Mouse (Mus musculus): Measurements from ENCODE around the gene Eml1. TPM values are rescaled to one million over a fixed set of nuclear protein-coding genes. Genes with fewer than 3 reads are reported as not detected.
"Not testable (repeated sequence)": the region's sequence is repeated elsewhere in the genome, so short reads cannot be mapped to it uniquely, and the experiment has no call there.

Eml1 gene
- total RNA-seq, 2 experiments from 2014 or later: 16.6 to 44.6 TPM

DNA sequence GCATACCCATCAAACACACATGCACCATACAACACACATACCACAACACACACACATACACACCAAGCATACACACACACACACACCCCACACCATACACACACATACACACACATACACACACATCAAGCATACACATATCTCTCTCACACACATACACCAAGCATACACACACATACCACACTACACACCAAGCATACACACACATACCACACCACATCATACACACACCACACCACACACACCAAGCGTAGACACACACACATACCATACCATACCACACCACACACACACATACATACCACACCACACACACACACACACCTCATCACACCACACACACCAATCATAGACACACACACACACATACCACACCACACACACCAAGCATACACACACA is 102.1 kb downstream of the Eml1 start:
- no peak for DNase-seq

DNA sequence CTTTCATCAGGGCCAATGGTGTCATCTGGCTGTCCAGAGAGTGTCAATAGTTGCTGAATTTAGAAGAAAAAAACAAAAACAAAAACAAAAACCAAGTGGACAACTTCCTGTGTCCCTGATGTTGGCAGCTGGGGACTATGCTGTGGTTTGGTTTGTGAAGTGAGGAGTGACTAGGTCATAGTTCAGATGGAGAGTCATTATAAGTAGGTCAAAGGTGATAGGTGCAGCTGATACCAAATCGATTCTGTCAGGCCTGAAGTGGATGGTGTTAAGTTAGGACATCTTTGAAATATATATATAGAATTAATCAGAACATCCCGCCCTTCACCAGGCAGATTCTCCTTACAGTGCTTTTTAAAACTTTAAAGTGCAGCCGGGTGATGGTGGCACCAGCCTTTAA is 103.7 kb downstream of the Eml1 start:
- no peak for DNase-seq

DNA sequence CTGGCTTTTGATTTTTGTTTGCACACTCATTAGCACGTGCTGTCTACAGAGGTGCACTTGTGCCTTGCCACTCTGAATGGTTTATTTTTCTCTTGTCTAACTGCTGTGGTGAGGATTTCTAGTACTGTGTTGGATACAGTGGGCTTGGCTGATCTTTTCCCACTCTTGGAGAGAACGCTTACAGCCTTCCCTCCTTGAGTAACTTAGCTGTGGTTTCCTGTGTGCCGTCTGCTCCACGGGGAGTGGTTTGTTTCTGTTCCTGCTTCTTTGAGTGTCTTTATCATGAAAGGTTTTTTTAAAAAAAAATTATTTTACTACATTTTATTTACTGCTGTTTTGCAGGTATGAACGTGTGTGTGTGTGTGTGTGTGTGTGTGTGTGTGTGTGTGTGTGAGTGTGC is 108.0 kb downstream of the Eml1 start:
- DNase-seq: no peak

DNA sequence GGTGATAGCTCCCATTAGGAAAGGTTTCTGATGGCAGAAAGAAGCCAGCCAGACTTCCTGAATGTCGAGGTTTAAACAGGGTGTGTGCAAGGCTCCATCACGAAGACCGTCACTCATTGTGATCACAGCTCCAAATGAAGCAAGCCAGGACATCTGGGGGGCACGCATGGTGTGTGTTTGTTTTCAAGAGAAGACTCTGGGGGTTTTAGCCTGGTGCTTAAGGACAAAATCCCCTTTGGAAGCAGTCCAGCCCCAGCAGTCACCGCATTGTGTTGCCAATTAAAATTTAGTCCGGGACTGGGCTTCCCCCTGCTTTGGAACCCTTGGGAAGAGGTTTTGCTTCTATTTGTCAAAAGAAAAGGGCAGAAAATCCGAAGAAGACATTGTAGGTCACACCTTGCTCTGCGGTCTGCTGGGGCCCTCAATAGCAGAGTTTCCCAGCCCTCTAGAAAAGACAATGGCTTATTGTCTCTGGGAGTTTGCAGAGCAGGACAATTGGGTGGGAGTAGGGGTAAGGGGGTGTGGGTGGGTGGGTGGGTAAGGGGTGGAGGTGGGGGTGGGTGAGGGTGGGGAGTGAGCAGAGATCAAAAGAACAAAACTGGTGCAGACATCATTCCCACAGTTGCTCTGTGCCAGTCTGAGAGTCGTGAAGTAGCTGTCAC is 110.1 kb downstream of the Eml1 start:
- DNase-seq: no peak

DNA sequence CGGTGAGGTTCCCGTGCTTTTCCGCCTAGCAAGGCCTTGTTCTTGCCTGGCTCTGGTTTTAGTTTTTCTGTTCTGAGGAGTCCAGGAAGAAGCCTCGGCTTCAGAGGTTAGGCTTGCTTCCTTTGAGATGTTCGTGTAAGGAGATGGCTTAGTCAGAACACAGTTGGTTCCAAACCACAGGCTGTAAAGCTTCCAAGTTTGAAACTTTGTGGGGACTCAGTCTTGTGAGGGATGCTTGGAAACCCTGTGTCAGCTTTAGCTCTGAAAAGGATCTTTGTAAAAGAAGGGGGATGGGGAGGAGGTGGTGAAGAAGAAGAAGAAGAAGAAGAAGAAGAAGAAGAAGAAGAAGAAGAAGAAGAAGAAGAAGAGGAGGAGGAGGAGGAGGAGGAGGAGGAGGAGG is 118.3 kb downstream of the Eml1 start:
- no peak for DNase-seq

DNA sequence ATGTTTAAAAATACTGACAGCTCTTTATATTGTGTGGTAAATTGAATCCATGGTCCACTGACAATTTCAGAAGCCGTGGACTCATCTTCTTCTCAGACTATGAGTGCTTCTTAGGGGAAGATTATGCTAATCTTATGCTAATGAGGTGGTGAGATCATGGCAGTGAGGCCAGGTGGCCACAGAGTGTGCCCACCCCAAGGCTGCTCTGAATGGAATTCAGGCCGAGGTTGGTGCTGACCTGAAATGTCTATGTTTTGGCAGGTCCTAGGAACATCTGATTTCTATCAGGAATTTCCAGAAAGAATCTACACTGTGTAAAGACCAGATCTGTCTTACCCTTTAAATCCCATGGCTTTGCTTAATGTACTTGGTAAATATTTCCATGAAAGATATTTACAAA is 119.0 kb downstream of the Eml1 start:
- DNase-seq: no peak

DNA sequence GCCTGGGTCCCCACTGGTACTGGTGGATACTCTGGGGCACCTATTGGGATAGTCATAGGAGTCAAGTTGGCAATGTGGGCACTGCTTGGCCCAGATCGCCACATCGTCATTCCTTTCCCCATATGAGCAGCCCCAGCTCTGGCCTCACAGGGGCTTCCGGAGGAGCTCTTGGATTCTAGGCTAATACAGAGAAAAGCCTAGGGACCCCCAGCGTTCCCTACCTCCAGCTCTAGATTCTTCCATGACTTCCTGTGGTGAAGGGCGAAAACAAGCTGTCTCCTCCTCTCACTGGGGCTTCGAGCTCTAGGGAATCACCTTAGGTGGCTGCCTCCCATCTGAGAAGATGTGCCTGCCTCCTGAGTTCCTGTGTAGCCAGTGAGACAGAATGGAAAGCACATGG is 119.6 kb downstream of the Eml1 start:
- no peak for DNase-seq

DNA sequence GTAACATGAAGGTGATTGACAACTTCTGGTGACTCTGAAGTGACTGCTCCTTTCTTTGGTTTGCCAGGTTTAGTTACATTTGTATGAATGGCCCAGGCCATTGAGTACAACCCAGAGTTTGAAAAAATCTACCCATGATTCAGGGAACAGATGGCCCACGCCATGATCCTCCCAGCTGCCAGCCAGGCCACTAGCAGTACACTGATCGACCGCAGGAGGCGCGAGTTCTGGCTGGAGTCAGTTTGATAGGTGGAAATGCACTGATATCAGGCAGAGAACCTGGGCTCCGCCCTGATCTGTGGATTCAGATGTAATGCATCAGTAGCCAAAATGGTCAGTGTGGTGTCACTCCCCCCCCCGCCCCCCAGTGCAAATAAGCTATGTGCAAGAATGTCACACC is 120.2 kb downstream of the Eml1 start:
- DNase-seq: no peak

DNA sequence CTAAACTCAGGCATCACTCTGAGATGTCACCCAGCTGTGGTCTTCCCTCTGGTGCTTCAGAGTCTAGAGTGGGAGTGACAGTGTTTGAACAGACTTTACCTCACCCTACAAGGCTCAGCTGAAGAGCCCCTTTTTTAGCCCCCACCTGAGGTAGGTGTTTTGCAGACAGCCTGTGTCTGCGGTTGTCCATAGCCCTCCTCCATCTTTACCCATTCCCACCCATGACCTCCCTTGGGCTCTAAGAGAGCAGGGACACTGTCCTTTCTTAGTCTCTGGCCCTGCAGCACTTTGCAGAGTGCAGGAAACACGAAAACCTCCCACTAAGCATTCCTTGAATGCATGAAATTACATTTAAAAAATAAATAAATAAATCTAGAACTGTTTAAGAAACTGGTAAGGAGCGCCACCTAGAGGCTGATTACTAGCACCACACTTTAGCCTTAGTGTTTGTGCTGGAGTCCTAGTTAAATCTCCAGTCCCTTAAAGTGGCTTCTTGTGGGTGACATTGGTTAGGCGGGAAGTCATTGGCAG is 123.3 kb downstream of the Eml1 start:
- peak; percentile 33 to 50 for DNase-seq

DNA sequence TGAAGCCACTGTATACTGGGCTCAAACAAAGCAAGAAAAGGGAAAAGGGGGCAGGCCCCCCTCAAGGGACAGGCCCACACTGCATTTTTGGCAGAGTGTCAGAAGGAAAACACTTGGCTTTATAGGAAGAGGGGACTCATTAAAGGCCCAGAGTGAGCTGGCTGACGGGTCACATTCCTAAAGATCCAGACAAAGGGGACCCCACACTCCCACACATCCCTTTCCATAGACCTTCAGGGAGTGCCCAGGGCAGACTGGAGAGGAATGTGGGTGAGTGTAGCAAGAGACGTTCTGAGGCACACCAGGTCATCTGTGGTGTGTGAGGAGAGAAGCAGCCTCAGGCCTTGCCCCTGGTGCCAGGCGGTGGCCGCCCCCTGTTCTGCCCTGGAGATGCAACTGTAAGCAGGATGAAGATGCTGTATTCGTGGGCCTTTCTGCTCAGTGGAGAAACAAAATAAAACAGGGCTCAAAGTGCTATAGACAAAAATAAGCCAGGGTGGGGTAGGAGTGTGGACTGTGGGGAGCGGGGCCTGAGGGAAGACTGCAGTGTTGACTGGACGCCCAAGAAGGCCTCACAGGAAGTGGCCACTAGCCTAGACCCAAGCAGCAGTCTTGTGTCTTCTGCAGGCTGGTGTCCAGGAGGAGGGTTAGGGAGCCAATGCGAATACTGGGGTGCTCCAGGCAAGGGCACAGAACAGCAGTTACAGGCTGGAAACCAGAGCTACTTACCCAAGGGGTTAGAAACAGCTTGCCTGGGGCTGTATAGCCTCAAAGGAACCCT is 124.9 kb downstream of the Eml1 start:
- DNase-seq: no peak

DNA sequence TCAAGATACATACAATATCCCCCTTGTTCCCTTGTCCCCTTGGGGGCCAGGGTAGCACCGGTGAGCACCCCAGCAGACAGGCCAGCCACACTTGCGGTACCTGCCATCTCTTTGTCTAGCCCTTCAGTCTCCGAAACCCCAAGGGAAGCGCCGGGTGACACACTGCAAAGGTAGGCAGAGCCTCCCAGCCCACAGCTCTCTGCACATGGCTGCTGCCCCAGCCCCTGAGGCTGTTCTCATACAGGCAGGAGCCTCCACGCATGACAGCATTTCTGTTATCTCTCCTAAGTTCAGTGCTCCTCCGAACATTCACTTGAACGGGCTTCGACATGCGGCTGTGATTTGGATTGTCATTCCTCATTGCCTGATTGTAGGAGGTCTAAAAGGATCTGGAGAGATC is 132.3 kb downstream of the Eml1 start:
- DNase-seq: no peak

DNA sequence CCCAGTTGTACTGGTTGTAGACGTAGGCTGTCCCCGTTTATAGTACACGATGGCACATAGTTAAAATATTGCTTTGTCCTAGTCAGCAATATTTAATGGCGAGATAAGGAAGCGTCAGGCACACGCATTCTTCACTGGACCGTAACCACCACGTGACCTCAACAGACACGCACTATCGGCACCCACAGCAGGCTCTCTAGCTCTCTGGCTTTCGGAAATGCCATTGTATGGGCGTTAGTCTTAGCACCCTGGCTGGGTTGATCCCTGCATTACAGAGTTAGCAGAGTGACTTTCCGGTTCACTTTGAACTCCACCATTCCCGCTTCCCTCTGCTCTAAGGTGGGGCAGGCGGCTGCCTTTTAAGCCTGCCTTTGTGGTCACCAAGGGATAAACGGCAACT is 132.8 kb downstream of the Eml1 start:
- peak; percentile 23 to 40 for DNase-seq

DNA sequence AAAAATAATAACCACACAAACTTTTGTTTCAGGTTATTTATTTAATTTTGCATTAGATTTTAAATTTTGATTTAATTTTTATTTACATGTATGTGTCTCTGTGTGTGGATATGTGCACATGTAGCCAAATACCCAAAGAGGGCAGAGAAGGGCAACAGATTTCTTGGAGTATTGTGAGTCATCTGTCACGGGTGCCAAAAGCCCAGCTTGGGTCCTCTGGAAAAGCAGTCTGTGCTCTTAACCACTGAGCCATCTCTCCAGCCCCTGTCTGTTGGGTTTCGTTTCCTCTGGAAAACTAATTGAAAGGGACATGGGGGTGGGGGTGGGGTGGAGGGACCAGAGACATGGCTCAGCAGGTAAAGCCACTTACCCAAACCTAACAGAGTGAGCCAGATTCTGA is 135.1 kb downstream of the Eml1 start:
- DNase-seq: no peak

DNA sequence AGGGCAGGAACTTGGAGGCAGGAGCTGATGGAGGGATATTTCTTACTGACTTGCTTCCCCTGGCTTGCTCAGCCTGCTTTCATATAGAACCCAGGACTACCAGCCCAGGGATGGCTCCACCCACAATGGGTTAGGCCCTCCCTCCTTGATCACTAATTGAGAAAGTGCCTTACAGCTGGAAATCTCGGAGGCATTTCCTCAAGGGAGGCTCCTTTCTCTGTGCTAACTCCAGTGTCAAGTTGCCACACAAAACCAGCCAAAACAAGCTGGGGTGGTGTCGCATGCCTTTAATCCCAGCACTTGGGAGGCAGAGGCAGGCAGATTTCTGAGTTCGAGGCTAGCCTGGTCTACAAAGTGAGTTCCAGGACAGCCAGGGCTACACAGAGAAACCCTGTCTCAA is 136.3 kb downstream of the Eml1 start:
- not testable (repeated sequence) for DNase-seq

DNA sequence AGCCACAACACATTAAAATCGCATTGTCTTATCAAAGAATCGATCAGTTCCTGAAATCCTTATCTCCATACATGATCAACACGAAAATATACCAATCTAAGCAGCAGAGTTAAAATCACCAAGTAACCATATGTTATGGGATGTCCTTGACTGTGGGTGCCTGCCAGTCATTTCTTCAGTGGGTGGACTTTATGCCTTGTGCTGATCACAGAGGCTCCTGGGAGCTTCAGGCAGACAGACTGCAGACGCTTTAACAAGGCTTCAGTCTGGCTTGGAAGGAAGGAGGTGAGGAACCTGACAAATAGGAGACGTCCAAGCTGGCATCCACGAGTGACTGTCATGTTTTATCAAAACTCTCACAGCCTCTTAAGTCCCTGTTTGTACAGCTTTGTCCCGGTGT is 139.8 kb downstream of the Eml1 start:
- DNase-seq: no peak

DNA sequence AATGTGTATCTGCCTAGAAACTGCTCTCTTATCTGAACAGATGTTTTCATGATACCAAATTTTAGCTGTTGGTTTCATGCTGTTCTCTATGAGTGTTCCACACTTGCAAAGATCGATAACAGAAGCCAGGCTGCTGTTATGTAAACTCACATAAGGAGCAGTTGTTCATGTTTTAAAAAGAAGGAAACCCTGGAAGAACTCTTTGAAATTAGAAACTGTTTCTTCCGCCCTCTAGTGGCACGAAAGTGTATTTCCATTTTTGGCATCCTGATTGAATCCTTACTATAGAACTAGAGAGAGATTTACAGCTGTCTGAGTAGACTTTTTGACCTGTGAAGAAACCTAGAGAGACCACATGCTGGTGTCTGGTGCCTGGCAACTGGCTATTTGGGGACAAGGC is 140.3 kb downstream of the Eml1 start:
- no peak for DNase-seq

DNA sequence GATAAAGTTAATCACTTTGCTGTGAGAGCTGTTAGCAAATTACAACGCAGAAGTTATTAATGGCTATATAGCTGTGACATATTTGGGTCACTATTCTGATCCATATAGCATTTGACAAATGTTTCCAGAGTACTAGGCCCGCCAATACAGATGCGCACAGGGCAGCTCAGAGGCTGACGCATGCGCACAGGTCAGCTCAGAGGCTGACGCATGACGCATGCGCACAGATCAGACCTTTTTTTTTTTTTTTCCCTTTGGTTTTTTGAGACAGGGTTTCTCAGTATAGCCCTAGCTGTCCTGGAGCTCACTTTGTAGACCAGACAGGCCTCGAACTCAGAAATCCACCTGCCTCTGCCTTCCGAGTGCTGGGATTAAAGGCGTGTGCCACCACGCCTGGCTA is 144.7 kb downstream of the Eml1 start:
- no peak for DNase-seq

DNA sequence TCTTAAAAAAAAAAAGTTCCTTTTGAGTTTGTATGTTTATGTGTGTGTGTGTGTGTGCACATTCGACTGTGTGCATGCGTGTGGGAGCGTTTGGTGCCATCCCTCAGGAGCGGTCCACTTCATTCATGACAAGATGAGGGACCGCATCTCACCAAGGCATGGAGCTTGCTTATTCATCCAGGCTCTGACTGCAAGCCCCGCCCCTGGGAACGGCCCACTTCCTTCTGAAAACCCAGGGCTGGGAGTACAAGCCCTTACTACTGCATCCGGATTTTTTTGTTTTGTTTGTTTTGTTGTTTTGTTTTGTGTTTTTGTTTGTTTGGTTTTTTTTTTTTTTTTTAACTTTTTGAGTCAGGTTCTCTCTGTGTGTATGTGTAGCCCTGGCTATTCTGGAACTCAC is 148.6 kb downstream of the Eml1 start:
- DNase-seq: peak in 1 of 2 experiments; percentile 21

DNA sequence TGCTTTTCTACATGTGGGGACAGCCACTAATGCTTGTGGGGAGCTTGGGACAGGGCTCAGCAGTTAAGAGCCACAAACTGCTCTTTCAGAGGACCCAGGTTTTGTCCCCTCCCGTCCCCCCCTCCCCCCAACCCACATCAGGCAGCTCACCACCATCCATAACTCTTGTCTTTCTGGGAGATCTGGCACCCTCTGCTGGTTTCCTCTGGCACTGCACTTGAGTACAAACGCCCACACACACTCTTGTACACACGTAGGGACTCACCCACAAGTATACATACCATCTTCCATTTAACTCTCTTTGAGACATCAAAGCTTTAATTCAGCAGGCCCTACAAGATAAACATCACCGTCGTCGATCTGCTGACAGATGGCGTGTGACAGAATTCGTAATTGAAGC is 158.5 kb downstream of the Eml1 start:
- peak in 1 of 2 experiments; percentile 35 for DNase-seq

DNA sequence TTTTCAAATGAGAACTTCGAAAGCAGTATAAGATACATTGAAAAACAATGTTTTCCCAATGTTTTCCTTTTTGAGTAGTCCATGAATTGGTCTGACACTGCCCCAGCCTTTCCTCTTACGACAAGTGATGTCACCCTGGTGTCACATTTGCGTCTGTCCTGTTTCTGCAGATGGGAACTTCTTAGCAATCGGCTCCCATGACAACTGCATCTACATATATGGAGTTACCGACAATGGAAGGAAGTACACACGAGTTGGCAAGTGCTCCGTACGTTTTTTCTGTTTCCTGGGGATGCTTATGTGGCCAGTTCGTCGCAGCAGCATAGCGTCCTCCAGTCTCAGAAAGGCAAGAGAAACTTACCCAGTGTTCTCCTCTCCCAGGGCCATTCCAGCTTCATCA is 163.7 kb downstream of the Eml1 start:
- no peak for DNase-seq

DNA sequence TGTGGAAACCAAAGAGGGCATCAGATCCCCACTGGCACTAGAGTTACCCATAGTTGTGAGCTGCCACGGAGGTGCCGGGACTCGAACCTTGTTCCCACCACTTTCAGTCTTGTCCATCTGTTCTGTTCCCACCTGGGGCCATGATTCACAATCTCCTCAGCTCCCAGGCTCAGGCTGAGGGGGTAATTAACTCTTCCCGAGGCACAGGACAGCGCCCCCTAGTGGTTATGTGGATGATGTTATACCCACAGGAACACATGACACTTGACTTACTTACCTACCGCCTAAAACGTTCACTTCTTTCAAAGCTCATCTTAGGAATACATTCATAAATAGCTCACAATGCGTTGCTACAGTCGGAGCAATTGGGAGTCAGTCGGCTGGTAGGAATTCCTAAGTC is 165.7 kb downstream of the Eml1 start:
- DNase-seq: no peak

DNA sequence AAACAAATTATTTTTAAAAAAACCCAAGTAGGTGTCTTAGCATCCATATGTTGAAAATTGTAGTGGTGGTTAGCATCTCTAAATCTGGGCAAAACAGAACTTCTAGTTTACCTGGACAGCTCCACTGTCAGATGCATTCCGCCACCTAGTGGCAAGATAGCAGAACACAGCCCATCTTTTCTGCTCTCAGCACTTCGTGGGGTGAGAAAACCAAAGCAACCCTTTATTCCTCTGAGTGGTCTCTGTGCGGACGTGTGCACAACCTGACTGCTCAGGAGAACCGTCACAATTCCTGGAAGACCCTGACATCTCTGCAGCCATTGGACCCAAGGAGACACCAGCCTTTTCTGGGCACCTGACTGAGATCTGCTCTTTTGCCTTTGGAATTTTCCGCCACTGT is 170.3 kb downstream of the Eml1 start:
- DNase-seq: peak; percentile 44 to 54

DNA sequence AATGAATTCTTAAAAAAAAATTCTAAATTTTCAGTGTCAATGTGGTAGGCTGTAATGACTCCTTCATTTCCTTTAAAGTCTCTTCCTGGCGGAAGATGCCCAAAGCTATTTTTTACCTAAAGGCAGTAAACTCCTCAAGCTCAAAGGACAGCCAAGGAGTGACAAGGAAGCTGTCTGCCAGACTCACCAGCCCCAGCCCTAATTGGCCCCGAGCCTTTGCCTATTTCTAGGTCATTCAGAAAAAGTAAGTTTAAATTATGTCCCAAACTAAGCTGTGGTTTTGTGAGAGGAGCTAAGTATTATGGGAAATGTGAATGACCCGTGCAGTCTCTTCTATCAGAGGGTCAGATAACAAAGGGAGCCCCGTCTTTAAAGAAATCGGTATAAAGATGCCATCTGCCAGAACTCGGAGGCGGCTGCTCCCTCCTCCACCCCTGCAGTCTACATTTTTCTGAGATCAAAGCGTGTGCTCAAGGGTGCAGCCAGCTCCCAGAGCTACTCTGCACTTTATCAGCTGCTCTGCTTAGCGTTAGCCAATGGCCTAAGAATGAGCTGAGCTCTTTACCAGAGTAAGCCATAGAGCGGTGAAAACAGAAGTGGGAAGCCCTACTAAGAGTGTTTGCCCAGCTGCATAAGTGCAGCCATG is 175.9 kb downstream of the Eml1 start:
- peak; percentile 46 to 59 for DNase-seq

Data from adrenal gland, postnatal 36 days (tissue).